Mouse (Mus musculus) frontal cortex, postnatal 25 days (tissue): ENCODE data around the gene Lrrc61.

Source experiments
- DNase-seq, 2 experiments: peaks; one replicate each; pipeline ENCODE4 v3.0.0; 2022; ENCODE audit warnings: low spot score in 2 of 2

Gene Lrrc61

GRCm38 (mm10) chr6:48548314-48548713 is 6.3 kb upstream of the Lrrc61 start:
- DNase-seq: no peak

- DNase-seq: no peak
These were observed 1.7 kb upstream of the Lrrc61 start for GRCm38 (mm10) chr6:48552918-48553317.

GRCm38 (mm10) chr6:48553819-48554218 is 777 bp upstream of the Lrrc61 start:
- no peak for DNase-seq

- DNase-seq: no peak
These were observed 701 bp downstream of the Lrrc61 start for GRCm38 (mm10) chr6:48555104-48555890.

GRCm38 (mm10) chr6:48555956-48556355 is 1.4 kb downstream of the Lrrc61 start:
- no peak for DNase-seq

- DNase-seq: no peak
These were observed 11.2 kb downstream of the Lrrc61 start for GRCm38 (mm10) chr6:48565693-48566310.

GRCm38 (mm10) chr6:48566312-48566711 is 11.7 kb downstream of the Lrrc61 start:
- DNase-seq: no peak

GRCm38 (mm10) chr6:48568036-48568984 is 13.7 kb downstream of the Lrrc61 start:
- DNase-seq: no peak

- DNase-seq: no peak
These were observed 14.6 kb downstream of the Lrrc61 start for GRCm38 (mm10) chr6:48569065-48569807.

- no peak for DNase-seq
These were observed 17.4 kb downstream of the Lrrc61 start for GRCm38 (mm10) chr6:48572014-48572413.

GRCm38 (mm10) chr6:48572572-48573061 is 18.0 kb downstream of the Lrrc61 start, which contains the start of gene Rarres2:
Gene Rarres2 (minus strand): TSS chr6:48572789.
- DNase-seq: no peak

GRCm38 (mm10) chr6:48573280-48573679 is 18.7 kb downstream of the Lrrc61 start:
- no peak for DNase-seq

GRCm38 (mm10) chr6:48573981-48574380 is 19.4 kb downstream of the Lrrc61 start:
- DNase-seq: no peak

GRCm38 (mm10) chr6:48578736-48579135 is 24.1 kb downstream of the Lrrc61 start:
- DNase-seq: no peak

- DNase-seq: no peak
These were observed 24.6 kb downstream of the Lrrc61 start for GRCm38 (mm10) chr6:48579215-48579648.

GRCm38 (mm10) chr6:48581257-48581656 is 26.7 kb downstream of the Lrrc61 start:
- no peak for DNase-seq

- DNase-seq: no peak
These were observed 27.4 kb downstream of the Lrrc61 start for GRCm38 (mm10) chr6:48582037-48582436.

GRCm38 (mm10) chr6:48589194-48589750 is 34.7 kb downstream of the Lrrc61 start, which contains the start of gene Gm45021:
Gene Gm45021 (plus strand): TSS chr6:48589610.
- DNase-seq: no peak

- DNase-seq: no peak
These were observed 36.7 kb downstream of the Lrrc61 start for GRCm38 (mm10) chr6:48591221-48591845.

GRCm38 (mm10) chr6:48591871-48592270 is 37.3 kb downstream of the Lrrc61 start:
- no peak for DNase-seq
